Mouse (Mus musculus) cerebellum, adult 8-10 months (tissue): Measurements from ENCODE around the gene Ddx49.

Experiments used
- DNase-seq: peaks from one replicate; pipeline ENCODE4 v3.0.0; 2022

Gene Ddx49

GRCm38 (mm10) chr8:70316511-70317504 lies 14.5 kb upstream of the Ddx49 start:
- DNase-seq: peak; percentile 54

GRCm38 (mm10) chr8:70315624-70316510 lies 13.6 kb upstream of the Ddx49 start, which contains the start of gene Cers1:
Cers1 (plus strand) TSS chr8:70315775.
- DNase-seq: peak; percentile 78

GRCm38 (mm10) chr8:70313399-70313798 lies 11.1 kb upstream of the Ddx49 start:
- DNase-seq: no peak

- DNase-seq: no peak
Observed at GRCm38 (mm10) chr8:70309311-70309710, 7.0 kb upstream of the Ddx49 start.

GRCm38 (mm10) chr8:70302901-70303300 lies 612 bp upstream of the Ddx49 start:
- DNase-seq: no peak

GRCm38 (mm10) chr8:70300881-70301280 lies 1.4 kb downstream of the Ddx49 start:
- no peak for DNase-seq

GRCm38 (mm10) chr8:70293988-70294405 lies 8.3 kb downstream of the Ddx49 start:
- DNase-seq: no peak

- DNase-seq: no peak
Observed at GRCm38 (mm10) chr8:70286737-70287136, 15.6 kb downstream of the Ddx49 start.

GRCm38 (mm10) chr8:70285304-70285703 lies 17.0 kb downstream of the Ddx49 start:
- no peak for DNase-seq

- no peak for DNase-seq
Observed at GRCm38 (mm10) chr8:70284421-70284820, 17.9 kb downstream of the Ddx49 start.

GRCm38 (mm10) chr8:70283136-70284077 lies 18.9 kb downstream of the Ddx49 start:
- DNase-seq: no peak

GRCm38 (mm10) chr8:70282603-70283135 lies 19.6 kb downstream of the Ddx49 start, which contains the start of gene Homer3:
Homer3 (plus strand) TSS chr8:70282827.
- peak; percentile 46 for DNase-seq

- DNase-seq: no peak
Observed at GRCm38 (mm10) chr8:70281001-70281400, 21.3 kb downstream of the Ddx49 start.

- no peak for DNase-seq
Observed at GRCm38 (mm10) chr8:70279266-70279665, 23.0 kb downstream of the Ddx49 start.

- no peak for DNase-seq
Observed at GRCm38 (mm10) chr8:70278175-70278574, 24.1 kb downstream of the Ddx49 start.

- DNase-seq: no peak
Observed at GRCm38 (mm10) chr8:70276476-70276875, 25.8 kb downstream of the Ddx49 start.

GRCm38 (mm10) chr8:70274350-70274749 lies 27.9 kb downstream of the Ddx49 start:
- DNase-seq: no peak

GRCm38 (mm10) chr8:70272949-70273348 lies 29.3 kb downstream of the Ddx49 start:
- no peak for DNase-seq

- peak; percentile 24 for DNase-seq
Observed at GRCm38 (mm10) chr8:70268799-70269565, 33.3 kb downstream of the Ddx49 start.

GRCm38 (mm10) chr8:70268311-70268710 lies 34.0 kb downstream of the Ddx49 start:
- peak; percentile 16 for DNase-seq

GRCm38 (mm10) chr8:70267674-70268073 lies 34.6 kb downstream of the Ddx49 start:
- DNase-seq: no peak
